Mouse (Mus musculus) cerebellum, postnatal 10 days (tissue): ENCODE results near the gene Nfe2.
"Not testable (repeated sequence)": the region's sequence is repeated elsewhere in the genome, so short reads cannot be mapped to it uniquely, and the experiment has no call there.

Experiments used
- DNase-seq, 2 experiments: peaks; one replicate each; pipeline ENCODE4 v3.0.0; 2021; ENCODE audit warnings: mixed read lengths in 2 of 2

Gene Nfe2

GRCm38 (mm10) chr15:103290417-103290816 lies 32.2 kb upstream of the Nfe2 start:
- no peak for DNase-seq

GRCm38 (mm10) chr15:103289600-103289999 lies 31.4 kb upstream of the Nfe2 start:
- DNase-seq = no peak

- DNase-seq = peak; percentile 89 to 90
These were observed 27.7 kb upstream of the Nfe2 start for GRCm38 (mm10) chr15:103285778-103286417.

GRCm38 (mm10) chr15:103284647-103285046 lies 26.4 kb upstream of the Nfe2 start:
- peak; percentile 40 to 49 for DNase-seq

- DNase-seq = peak; percentile 58 to 69
These were observed 25.9 kb upstream of the Nfe2 start for GRCm38 (mm10) chr15:103284066-103284465.

GRCm38 (mm10) chr15:103281465-103282205 lies 23.4 kb upstream of the Nfe2 start:
- no peak for DNase-seq

GRCm38 (mm10) chr15:103280817-103281464 lies 22.7 kb upstream of the Nfe2 start:
- peak; percentile 35 to 52 for DNase-seq

- DNase-seq = peak; percentile 38 to 58
These were observed 21.5 kb upstream of the Nfe2 start for GRCm38 (mm10) chr15:103279750-103280149.

GRCm38 (mm10) chr15:103277949-103278348 lies 19.7 kb upstream of the Nfe2 start:
- no peak for DNase-seq

- DNase-seq = not testable (repeated sequence)
These were observed 17.7 kb upstream of the Nfe2 start for GRCm38 (mm10) chr15:103275943-103276342.

- peak; percentile 96 for DNase-seq
These were observed 14.4 kb upstream of the Nfe2 start, which contains the start of gene Copz1 for GRCm38 (mm10) chr15:103272419-103273279. Copz1 (plus strand) TSS chr15:103272714.

- DNase-seq = no peak
These were observed 10.7 kb upstream of the Nfe2 start for GRCm38 (mm10) chr15:103268903-103269302.

GRCm38 (mm10) chr15:103264794-103265193 lies 6.6 kb upstream of the Nfe2 start:
- no peak for DNase-seq

GRCm38 (mm10) chr15:103259989-103260388 lies 1.8 kb upstream of the Nfe2 start:
- DNase-seq = peak in 1 of 2 experiments; percentile 29

- DNase-seq = no peak
These were observed 959 bp upstream of the Nfe2 start for GRCm38 (mm10) chr15:103259162-103259561.

GRCm38 (mm10) chr15:103256210-103256986 lies 1.8 kb downstream of the Nfe2 start:
- no peak for DNase-seq

- DNase-seq = peak; percentile 34 to 48
These were observed 3.0 kb downstream of the Nfe2 start for GRCm38 (mm10) chr15:103255169-103255568.

GRCm38 (mm10) chr15:103253352-103253751 lies 4.9 kb downstream of the Nfe2 start:
- no peak for DNase-seq

GRCm38 (mm10) chr15:103252660-103253059 lies 5.5 kb downstream of the Nfe2 start:
- no peak for DNase-seq

GRCm38 (mm10) chr15:103251595-103251994 lies 6.6 kb downstream of the Nfe2 start:
- DNase-seq = no peak

GRCm38 (mm10) chr15:103250195-103250740 lies 7.9 kb downstream of the Nfe2 start:
- peak; percentile 80 to 83 for DNase-seq
